Mouse (Mus musculus) CH12.LX (cell line): Measurements from ENCODE around the gene Tstd1. TPM values are rescaled to one million over a fixed set of nuclear protein-coding genes. Genes with fewer than 3 reads are reported as not detected.

Experiments
- DNase-seq: peaks from one replicate; pipeline ENCODE4 v3.0.0-alpha.2; 2013; ENCODE audit errors: extremely low read depth
- H3K27ac ChIP-seq: 2 replicates; pipeline ENCODE4 v1.5.1; 2012; ENCODE audit warnings: low read depth, mild to moderate bottlenecking, control low read depth, moderate library complexity; ENCODE audit not compliant: insufficient read depth
- H3K27me3 ChIP-seq: replicated peaks from 2 replicates; pipeline ENCODE3; 2012; ENCODE audit warnings: inconsistent platforms
- H3K36me3 ChIP-seq, 2 experiments: replicated peaks in 1 of 2; 2 replicates each; pipeline versions ENCODE3 to v1.6.1; 2012; ENCODE audit warnings: inconsistent platforms in 1 of 2, low read length in 1 of 2, mild to moderate bottlenecking in 1 of 2, mixed read lengths in 1 of 2, moderate library complexity in 1 of 2; ENCODE audit not compliant: control insufficient read depth in 1 of 2, insufficient read depth in 1 of 2
- H3K4me1 ChIP-seq, 2 experiments: 2 replicates each; pipeline ENCODE4 v1.6.1; 2012; ENCODE audit warnings: inconsistent platforms in 1 of 2, moderate library complexity in 1 of 2; ENCODE audit not compliant: insufficient read depth in 2 of 2, control insufficient read depth in 1 of 2
- H3K4me2 ChIP-seq: 2 replicates; pipeline ENCODE4 v1.6.1; 2012; ENCODE audit warnings: low read depth, mild to moderate bottlenecking, control low read depth; ENCODE audit not compliant: poor library complexity, insufficient read depth, severe bottlenecking
- H3K4me3 ChIP-seq, 3 experiments: fragments of 150-350 bp in 1 of 3; sonication (generic) in 1 of 3; replicated peaks in 1 of 3; 2 replicates each; pipeline versions ENCODE3 to v1.5.1; 2011 to 2012; ENCODE audit warnings: low read depth in 2 of 3, low read length in 2 of 3, mild to moderate bottlenecking in 2 of 3, moderate library complexity in 2 of 3, control low read depth in 1 of 3, improper control_type of control experiment in 1 of 3, inconsistent platforms in 1 of 3, mixed read lengths in 1 of 3; ENCODE audit not compliant: poor library complexity in 1 of 3
- H3K79me2 ChIP-seq: replicated peaks from 2 replicates; pipeline ENCODE4 v1.6.1; 2012; ENCODE audit warnings: mild to moderate bottlenecking, moderate library complexity; ENCODE audit not compliant: control insufficient read depth, poor library complexity, insufficient read depth, severe bottlenecking; ENCODE audit errors: extremely low read depth
- H3K9ac ChIP-seq: 2 replicates; pipeline ENCODE4 v1.6.1; 2012; ENCODE audit warnings: low read depth, mild to moderate bottlenecking, control low read depth, moderate library complexity; ENCODE audit not compliant: insufficient read depth
- H3K9me3 ChIP-seq: replicated peaks from 2 replicates; pipeline ENCODE3; 2012; ENCODE audit warnings: low read length, inconsistent platforms, mixed read lengths
- EP300 ChIP-seq: IDR thresholded peaks from 2 replicates; pipeline ENCODE4 v1.6.1; 2011; ENCODE audit warnings: low read length, improper control_type of control experiment
- JUND ChIP-seq: conservative IDR thresholded peaks from 2 replicates; pipeline ENCODE4 v1.6.1; 2011; ENCODE audit warnings: low read depth, low read length, improper control_type of control experiment
- NELFE ChIP-seq: IDR thresholded peaks from 2 replicates; pipeline ENCODE4 v1.6.1; 2011; ENCODE audit warnings: low read depth, low read length, improper control_type of control experiment
- POLR2A ChIP-seq: IDR thresholded peaks from 2 replicates; pipeline ENCODE4 v1.6.1; 2011; ENCODE audit warnings: low read depth, mild to moderate bottlenecking, improper control_type of control experiment, low read length
- POLR2AphosphoS2 ChIP-seq: IDR thresholded peaks from 2 replicates; pipeline ENCODE4 v1.6.1; 2011; ENCODE audit warnings: low read depth, low read length, improper control_type of control experiment
- SMC3 ChIP-seq: IDR thresholded peaks from 2 replicates; pipeline ENCODE4 v1.6.1; 2011; ENCODE audit warnings: low read depth, low read length, improper control_type of control experiment
- USF1 ChIP-seq: IDR thresholded peaks from 2 replicates; pipeline ENCODE4 v1.6.1; 2014; ENCODE audit warnings: low read depth, mild to moderate bottlenecking, inconsistent platforms, low read length, improper control_type of control experiment
- dilution Hi-C: fragments of 300-500 bp; cut with MboI; formaldehyde crosslinking; loops from 2 replicates; pipeline ENCODE4 v1.14.3; 2020; ENCODE audit warnings: low sequenced_read_pairs; ENCODE audit not compliant: extremely low pct_unique_long_range_greater_than_20kb, extremely low pct_ligation_motif_present
- in situ Hi-C: fragments of 300-500 bp; cut with MboI; formaldehyde crosslinking; loops from 3 replicates; pipeline ENCODE4 v1.14.3; 2019; ENCODE audit warnings: low sequenced_read_pairs, low pct_ligation_motif_present, low pct_unique_long_range_greater_than_20kb, mixed read lengths
- polyA plus RNA-seq: library from polyadenylated mRNA; unstranded; fragments of >175 nt; gene quantifications from 2 replicates; pipeline ENCODE4 v1.2.1, GENCODE M21; 2012; ENCODE audit warnings: low read depth; ENCODE audit not compliant: insufficient read length
- total RNA-seq, 2 experiments: library from RNA; depleted of rRNA; stranded (reverse); fragments of 300-350 nt in 1 of 2; fragments of >200 nt in 1 of 2; gene quantifications; 2 replicates each; pipeline ENCODE4 v1.2.3; 2012 to 2014

Gene Tstd1
- total and polyA plus RNA-seq, 3 experiments = 1.4 to 3.5 (median 2.5) TPM

- dilution Hi-C loops = no loop called here
- in situ Hi-C loops = no loop called here
- TF ChIP-seq EP300 (no peak), USF1 (no peak)
- no peaks in the 10 kb centered on the region for H3K79me2 ChIP-seq
- H3K27me3 ChIP-seq = peaks cover 31% of the 10 kb centered on the region
- DNase-seq = no peak
- no peak overlapping the region for H3K4me2 ChIP-seq
- H3K27ac ChIP-seq = no peak overlapping the region
- H3K4me3 ChIP-seq = no peak overlapping the region
- H3K9ac ChIP-seq = no peak overlapping the region
- no peaks in the 10 kb centered on the region for H3K36me3 ChIP-seq
- H3K9me3 ChIP-seq = peaks cover 8% of the 10 kb centered on the region
- peaks cover 8 to 43% of the 10 kb centered on the region in 2 experiments; a peak in 3 of 4 replicates for H3K4me1 ChIP-seq
Observed at GRCm38 (mm10) chr1:171440025-171440725, 21.5 kb downstream of the Tstd1 start.

GRCm38 (mm10) chr1:171441466-171442412 is 23.1 kb downstream of the Tstd1 start:
- H3K36me3 ChIP-seq = no peaks in the 10 kb centered on the region
- H3K4me1 ChIP-seq = peaks cover 8 to 43% of the 10 kb centered on the region in 2 experiments; a peak in 3 of 4 replicates
- no peak overlapping the region for H3K4me3 ChIP-seq
- in situ Hi-C loops = no loop called here
- H3K27ac ChIP-seq = no peak overlapping the region
- H3K79me2 ChIP-seq = no peaks in the 10 kb centered on the region
- no peak overlapping the region; the same call in 1 of the 2 replicates for H3K4me2 ChIP-seq
- dilution Hi-C loops = no loop called here
- TF ChIP-seq SMC3 = no peak
- no peak for TF ChIP-seq JUND
- TF ChIP-seq POLR2A = no peak
- no peak for TF ChIP-seq POLR2AphosphoS2
- peaks cover 10% of the 10 kb centered on the region for H3K9me3 ChIP-seq
- H3K27me3 ChIP-seq = peaks cover 18% of the 10 kb centered on the region
- no peak overlapping the region for H3K9ac ChIP-seq
- no peak for DNase-seq

- dilution Hi-C loops (no loop called here), in situ Hi-C loops (no loop called here)
- Histone ChIP-seq H3K27me3 (peaks cover 15% of the 10 kb centered on the region), H3K4me2 (no peak overlapping the region), H3K9ac (no peak overlapping the region), H3K9me3 (peaks cover 10% of the 10 kb centered on the region), H3K36me3 (no peaks in the 10 kb centered on the region), H3K4me3 (no peak overlapping the region), H3K4me1 (peaks cover 8 to 39% of the 10 kb centered on the region in 2 experiments; a peak in 3 of 4 replicates), H3K27ac (no peak overlapping the region), H3K79me2 (no peaks in the 10 kb centered on the region)
- no peak for DNase-seq
- TF ChIP-seq NELFE = no peak
Observed at GRCm38 (mm10) chr1:171442413-171442760, 23.7 kb downstream of the Tstd1 start.
